Mouse (Mus musculus) frontal cortex, adult (tissue): Measurements from ENCODE around the gene Trem3.

Experiments used
- ATAC-seq: cut with Nextera tagmentation; 2 replicates; pipeline ENCODE4 v1.9.2; 2017; ENCODE audit warnings: mild to moderate bottlenecking, moderate library complexity, mixed read lengths; ENCODE audit not compliant: low TSS enrichment

The Trem3 gene

GRCm38 (mm10) chr17:48269833-48270232 is 22.3 kb downstream of the Trem3 start:
- ATAC-seq, result no peak

GRCm38 (mm10) chr17:48272158-48272557 is 24.6 kb downstream of the Trem3 start:
- ATAC-seq, result no peak

GRCm38 (mm10) chr17:48272598-48272997 is 25.0 kb downstream of the Trem3 start:
- no peak for ATAC-seq

- no peak for ATAC-seq
Measured at GRCm38 (mm10) chr17:48274098-48274497, 26.5 kb downstream of the Trem3 start.

GRCm38 (mm10) chr17:48274885-48275284 is 27.3 kb downstream of the Trem3 start:
- peak; percentile 82 for ATAC-seq

- ATAC-seq, result no peak
Measured at GRCm38 (mm10) chr17:48275736-48276135, 28.2 kb downstream of the Trem3 start.

GRCm38 (mm10) chr17:48278381-48278780 is 30.8 kb downstream of the Trem3 start:
- peak; percentile 59 for ATAC-seq

GRCm38 (mm10) chr17:48279002-48279401 is 31.4 kb downstream of the Trem3 start:
- no peak for ATAC-seq

GRCm38 (mm10) chr17:48280943-48281738 is 33.6 kb downstream of the Trem3 start:
- no peak for ATAC-seq

GRCm38 (mm10) chr17:48281739-48282085 is 34.1 kb downstream of the Trem3 start:
- ATAC-seq, result no peak

- peak; percentile 57; the same call in 1 of the 2 replicates for ATAC-seq
Measured at GRCm38 (mm10) chr17:48286765-48287164, 39.2 kb downstream of the Trem3 start.

- ATAC-seq, result no peak
Measured at GRCm38 (mm10) chr17:48287276-48287675, 39.7 kb downstream of the Trem3 start.

GRCm38 (mm10) chr17:48293500-48294194 is 46.1 kb downstream of the Trem3 start:
- no peak for ATAC-seq

GRCm38 (mm10) chr17:48299203-48299602 is 51.6 kb downstream of the Trem3 start, which contains the start of gene Treml2:
Treml2 (plus strand) TSS chr17:48299498.
- ATAC-seq, result no peak

GRCm38 (mm10) chr17:48299756-48300155 is 52.2 kb downstream of the Trem3 start:
- ATAC-seq, result no peak

- no peak for ATAC-seq
Measured at GRCm38 (mm10) chr17:48300199-48300598, 52.6 kb downstream of the Trem3 start.

- no peak for ATAC-seq
Measured at GRCm38 (mm10) chr17:48300861-48301260, 53.3 kb downstream of the Trem3 start.

- ATAC-seq, result no peak
Measured at GRCm38 (mm10) chr17:48301792-48302191, 54.2 kb downstream of the Trem3 start.
